Mouse (Mus musculus) Patski (cell line): ENCODE measurements around the gene Strn4. TPM values are rescaled to one million over a fixed set of nuclear protein-coding genes. Genes with fewer than 3 reads are reported as not detected.

Source experiments
- ATAC-seq: fragments of 100-300 bp; one replicate; pipeline ENCODE4 v1.8.0; 2021
- CTCF ChIA-PET: fragments of 350-600 bp; sonication (Branson Sonifier 250); formaldehyde crosslinking; loops from one replicate; lab custom pipeline; 2022; ENCODE audit warnings: inconsistent platforms; lab: Charles Lee
- POLR2A ChIA-PET: fragments of 350-600 bp; sonication (Branson Sonifier 250); formaldehyde crosslinking; loops from one replicate; lab custom pipeline; 2022; ENCODE audit warnings: antibody characterized with exemption, inconsistent platforms; lab: Charles Lee
- DNase-seq: peaks from one replicate; pipeline ENCODE4 v3.0.0-alpha.2; 2011; ENCODE audit warnings: low read depth, low spot score
- H3K27me3 ChIP-seq: fragments of 371-371 bp; one replicate; pipeline ENCODE4 v1.5.1; 2021
- CTCF ChIP-seq: fragments of 100-300 bp; IDR thresholded peaks from one replicate; pipeline ENCODE4 v1.5.1; 2021
- in situ Hi-C: fragments of 300-500 bp; cut with MboI; formaldehyde crosslinking; loops from 3 replicates; pipeline ENCODE4 v1.11.1; 2018; ENCODE audit warnings: low pct_unique_long_range_greater_than_20kb, mixed read lengths
- polyA plus RNA-seq: library from polyadenylated mRNA; unstranded; gene quantifications from one replicate; pipeline ENCODE4 v1.2.3, GENCODE M21; 2021

Gene Strn4
- polyA plus RNA-seq, 1 experiment from 2014 or later = 90.0 TPM

GRCm38 (mm10) chr7:16810920-16811648 lies 4.6 kb upstream of the Strn4 start:
- in situ Hi-C loops = no loop called here
- no peak for DNase-seq
- no peaks in the 10 kb centered on the region for H3K27me3 ChIP-seq
- ChIA-PET POLR2A (no interaction called here), CTCF (interaction anchor here (0.8 kb wide), 1 partner anchor 66 kb away, joined by 3 read pairs; no protein-coding TSS in a partner anchor)
- ATAC-seq = no peak
- peak; percentile 44 for TF ChIP-seq CTCF

- POLR2A ChIA-PET = interaction anchor here (1.0 kb wide), 1 partner anchor 41 kb away, joined by 5 read pairs; no protein-coding TSS in a partner anchor
- H3K27me3 ChIP-seq = no peaks in the 10 kb centered on the region
- in situ Hi-C loops = no loop called here
- no peak for TF ChIP-seq CTCF
- ATAC-seq = no peak
- CTCF ChIA-PET = interaction anchor here (0.8 kb wide), 1 partner anchor 67 kb away, joined by 3 read pairs; no protein-coding TSS in a partner anchor
- DNase-seq = no peak
Measured at GRCm38 (mm10) chr7:16811649-16812070, 4.0 kb upstream of the Strn4 start.

GRCm38 (mm10) chr7:16812505-16812904 lies 3.2 kb upstream of the Strn4 start:
- ChIA-PET CTCF (no interaction called here), POLR2A (interaction anchor here (1.0 kb wide), 1 partner anchor 40 kb away, joined by 5 read pairs; no protein-coding TSS in a partner anchor)
- no peak for DNase-seq
- ATAC-seq = no peak
- no peaks in the 10 kb centered on the region for H3K27me3 ChIP-seq
- in situ Hi-C loops = no loop called here
- peak; percentile 48 for TF ChIP-seq CTCF

DNA sequence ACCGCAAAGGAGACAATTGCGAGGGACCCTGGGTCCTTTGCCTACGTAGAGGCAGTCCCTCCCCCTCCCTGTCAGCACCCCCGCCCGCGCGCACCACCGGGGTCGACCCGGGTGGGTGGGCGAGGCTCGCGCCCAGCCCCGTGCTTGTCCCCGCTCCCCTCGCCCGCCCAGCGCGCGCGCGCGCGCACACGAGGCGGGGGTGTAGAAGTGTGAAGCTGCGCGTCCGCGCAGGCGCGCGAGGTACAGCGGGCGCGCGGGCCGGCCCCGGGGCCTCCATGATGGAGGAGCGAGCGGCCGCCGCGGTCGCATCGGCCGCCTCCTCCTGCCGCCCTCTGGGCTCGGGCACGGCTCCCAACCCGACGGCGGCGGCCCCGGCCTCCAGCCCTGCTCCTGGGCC lies 387 bp downstream of the Strn4 start:
- H3K27me3 ChIP-seq = no peaks in the 10 kb centered on the region
- ChIA-PET CTCF (no interaction called here), POLR2A (no interaction called here)
- no peak for TF ChIP-seq CTCF
- in situ Hi-C loops = no loop called here
- DNase-seq (no peak), ATAC-seq (peak; percentile 52)

DNA sequence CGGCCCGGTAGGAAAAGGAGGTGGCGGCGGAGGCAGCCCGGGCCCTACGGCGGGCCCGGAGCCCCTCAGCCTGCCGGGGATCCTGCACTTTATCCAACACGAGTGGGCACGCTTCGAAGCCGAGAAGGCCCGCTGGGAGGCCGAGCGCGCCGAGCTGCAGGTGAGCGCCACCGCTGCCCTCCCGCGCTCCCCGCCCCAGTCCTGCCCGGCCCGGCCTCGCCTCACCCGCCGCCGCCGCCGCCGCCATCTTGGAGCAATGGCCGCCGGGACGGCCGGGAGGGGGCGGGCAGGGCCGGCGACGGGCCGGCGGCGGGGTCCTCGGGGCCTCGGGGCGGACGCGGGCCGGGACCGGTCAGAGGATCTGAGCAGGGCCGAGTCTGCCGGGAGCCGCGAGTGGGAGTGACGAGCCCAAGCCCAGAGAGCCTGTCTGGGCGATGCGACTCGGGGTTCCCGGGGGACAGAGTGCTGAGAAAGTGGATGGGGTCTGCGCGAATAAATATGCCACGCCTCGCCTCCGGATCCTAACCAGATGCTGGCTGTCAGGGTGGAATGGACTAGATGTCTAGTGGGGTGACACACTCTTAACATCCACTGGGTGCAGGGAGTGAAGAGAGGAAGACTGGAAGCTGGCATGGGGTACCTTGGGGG lies 910 bp downstream of the Strn4 start, which contains the start of gene Fkrp:
Fkrp (minus strand) TSS at position 258 of the 648 bp plus-strand sequence.
- DNase-seq (no peak), ATAC-seq (peak; percentile 68)
- no peaks in the 10 kb centered on the region for H3K27me3 ChIP-seq
- in situ Hi-C loops = no loop called here
- TF ChIP-seq CTCF = no peak
- POLR2A ChIA-PET = interaction anchor here (0.6 to 1.2 kb wide), 2 partner anchors 11 to 31 kb away, joined by 3 read pairs; no protein-coding TSS in a partner anchor
- CTCF ChIA-PET = interaction anchor here (0.5 kb wide), 1 partner anchor 117 kb away, joined by 3 read pairs; no protein-coding TSS in a partner anchor

DNA sequence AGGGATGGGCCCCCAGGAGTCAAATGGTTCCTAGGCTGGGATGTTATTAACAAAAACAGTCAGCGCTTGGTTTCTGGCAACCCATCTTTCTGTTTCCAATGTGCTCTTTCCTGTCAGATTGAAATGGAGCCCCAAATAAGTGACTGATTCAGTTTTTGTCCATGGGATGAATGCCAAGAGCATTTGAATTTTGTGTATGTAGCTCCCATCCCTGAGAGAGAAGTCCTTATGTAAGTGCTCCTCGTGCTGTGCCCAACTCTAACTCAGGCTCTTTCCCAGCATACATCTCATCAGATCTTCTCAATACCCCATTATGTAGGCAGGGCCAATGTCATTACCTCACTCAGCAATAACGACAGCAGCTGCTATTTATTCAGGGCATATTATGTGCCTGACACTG lies 2.0 kb downstream of the Strn4 start:
- DNase-seq = no peak
- H3K27me3 ChIP-seq = no peaks in the 10 kb centered on the region
- in situ Hi-C loops = no loop called here
- ChIA-PET POLR2A (interaction anchor here (1.2 kb wide), 1 partner anchor 10 kb away, joined by 3 read pairs; no protein-coding TSS in a partner anchor), CTCF (interaction anchor here (1.0 kb wide), 1 partner anchor 72 kb away, joined by 3 read pairs; no protein-coding TSS in a partner anchor)
- TF ChIP-seq CTCF = no peak
- ATAC-seq = no peak

GRCm38 (mm10) chr7:16819794-16820193 lies 4.1 kb downstream of the Strn4 start:
- in situ Hi-C loops = no loop called here
- DNase-seq (no peak), ATAC-seq (no peak)
- POLR2A ChIA-PET = interaction anchor here (0.9 kb wide), 1 partner anchor 34 kb away, joined by 3 read pairs; no protein-coding TSS in a partner anchor
- H3K27me3 ChIP-seq = no peaks in the 10 kb centered on the region
- CTCF ChIA-PET = no interaction called here
- no peak for TF ChIP-seq CTCF

DNA sequence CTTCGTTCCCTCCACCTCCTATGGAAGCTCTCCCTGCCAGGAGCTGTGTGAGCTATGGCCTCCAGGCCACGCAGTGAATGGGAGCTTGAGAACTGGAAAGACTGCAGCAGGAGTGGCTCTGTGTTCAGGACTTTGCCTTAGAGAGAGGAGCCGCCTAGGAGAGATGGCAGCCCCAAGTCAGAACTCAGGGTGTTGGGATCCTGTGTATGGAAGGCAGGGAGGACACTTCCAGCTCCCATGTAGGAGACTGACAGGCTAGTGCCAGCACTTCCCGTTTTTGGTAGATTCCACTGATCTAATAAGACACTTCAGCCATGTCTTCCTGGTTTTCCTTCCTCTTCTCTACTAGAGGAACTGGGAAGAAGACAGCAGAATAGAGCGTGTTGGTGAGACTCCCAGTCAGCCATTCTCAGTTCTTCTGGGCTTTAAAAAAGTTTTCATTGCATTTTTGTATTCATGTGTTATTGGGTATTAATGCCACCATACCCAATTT lies 4.6 kb downstream of the Strn4 start:
- DNase-seq (no peak), ATAC-seq (no peak)
- TF ChIP-seq CTCF = no peak
- ChIA-PET POLR2A (no interaction called here), CTCF (no interaction called here)
- in situ Hi-C loops = no loop called here
- no peaks in the 10 kb centered on the region for H3K27me3 ChIP-seq

DNA sequence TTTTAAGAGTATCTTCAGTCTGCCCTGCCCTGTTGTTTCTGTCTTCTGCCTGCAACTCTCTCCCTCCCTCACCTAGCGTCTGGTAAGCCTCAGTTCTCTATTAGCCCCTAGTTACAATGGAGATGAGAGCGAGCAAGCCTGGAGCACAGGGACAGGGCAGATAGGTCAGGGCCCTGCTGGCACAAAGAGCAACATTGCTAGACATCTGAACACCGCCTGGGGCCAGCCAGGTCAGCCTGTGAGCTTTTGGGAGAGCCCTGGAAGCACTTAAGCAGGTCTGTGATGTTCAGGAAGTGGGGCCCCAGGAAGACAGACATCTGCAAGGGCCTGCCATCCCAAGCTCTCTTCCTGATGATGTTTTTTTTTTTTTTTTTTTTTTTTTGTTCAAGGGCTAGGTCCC lies 5.4 kb downstream of the Strn4 start:
- DNase-seq (no peak), ATAC-seq (no peak)
- ChIA-PET POLR2A (interaction anchor here (0.5 to 0.7 kb wide), 2 partner anchors 29 to 49 kb away, joined by 3 to 4 read pairs; no protein-coding TSS in a partner anchor), CTCF (interaction anchor here (1.0 kb wide), 1 partner anchor 39 kb away, joined by 4 read pairs; no protein-coding TSS in a partner anchor)
- H3K27me3 ChIP-seq = no peaks in the 10 kb centered on the region
- in situ Hi-C loops = no loop called here
- TF ChIP-seq CTCF = no peak

- no peak for TF ChIP-seq CTCF
- DNase-seq = no peak
- CTCF ChIA-PET = interaction anchor here (1.0 kb wide), 1 partner anchor 38 kb away, joined by 4 read pairs; no protein-coding TSS in a partner anchor
- H3K27me3 ChIP-seq = no peaks in the 10 kb centered on the region
- no peak for ATAC-seq
- in situ Hi-C loops = no loop called here
- POLR2A ChIA-PET = interaction anchor here (0.5 kb wide), 1 partner anchor 49 kb away, joined by 3 read pairs; no protein-coding TSS in a partner anchor
Measured at GRCm38 (mm10) chr7:16821669-16822101, 6.0 kb downstream of the Strn4 start.
